Mouse (Mus musculus) right cerebral cortex, postnatal 10 days (tissue): ENCODE results near the gene Cux2.

Source experiments
- DNase-seq, 2 experiments: peaks; one replicate each; pipeline ENCODE4 v3.0.0; 2021; ENCODE audit warnings: low spot score in 2 of 2

Cux2 gene

GRCm38 (mm10) chr5:121966940-121967339 lies 83.0 kb downstream of the Cux2 start:
- no peak for DNase-seq

GRCm38 (mm10) chr5:121962974-121963373 lies 86.9 kb downstream of the Cux2 start:
- peak; percentile 57 to 59 for DNase-seq

GRCm38 (mm10) chr5:121962359-121962758 lies 87.5 kb downstream of the Cux2 start:
- no peak for DNase-seq

- DNase-seq: no peak
Measured at GRCm38 (mm10) chr5:121961256-121961655, 88.6 kb downstream of the Cux2 start.

GRCm38 (mm10) chr5:121959688-121960087 lies 90.2 kb downstream of the Cux2 start:
- peak; percentile 69 to 72 for DNase-seq

GRCm38 (mm10) chr5:121958551-121958950 lies 91.4 kb downstream of the Cux2 start:
- DNase-seq: no peak

GRCm38 (mm10) chr5:121955806-121956205 lies 94.1 kb downstream of the Cux2 start:
- no peak for DNase-seq

GRCm38 (mm10) chr5:121950175-121950574 lies 99.7 kb downstream of the Cux2 start:
- no peak for DNase-seq

- DNase-seq: no peak
Measured at GRCm38 (mm10) chr5:121949050-121949443, 100.9 kb downstream of the Cux2 start.

GRCm38 (mm10) chr5:121948302-121949049 lies 101.4 kb downstream of the Cux2 start:
- peak; percentile 76 to 77 for DNase-seq

GRCm38 (mm10) chr5:121946657-121947245 lies 103.2 kb downstream of the Cux2 start:
- no peak for DNase-seq

- DNase-seq: no peak
Measured at GRCm38 (mm10) chr5:121945819-121946218, 104.1 kb downstream of the Cux2 start.

GRCm38 (mm10) chr5:121944021-121944790 lies 105.7 kb downstream of the Cux2 start:
- no peak for DNase-seq

GRCm38 (mm10) chr5:121943472-121943871 lies 106.4 kb downstream of the Cux2 start:
- no peak for DNase-seq

GRCm38 (mm10) chr5:121938065-121938849 lies 111.6 kb downstream of the Cux2 start:
- no peak for DNase-seq

GRCm38 (mm10) chr5:121930261-121930660 lies 119.6 kb downstream of the Cux2 start:
- DNase-seq: no peak

GRCm38 (mm10) chr5:121928362-121929000 lies 121.4 kb downstream of the Cux2 start:
- peak; percentile 47 to 68 for DNase-seq

- no peak for DNase-seq
Measured at GRCm38 (mm10) chr5:121926543-121926814, 123.4 kb downstream of the Cux2 start.

GRCm38 (mm10) chr5:121925751-121926542 lies 124.0 kb downstream of the Cux2 start:
- no peak for DNase-seq

GRCm38 (mm10) chr5:121925291-121925690 lies 124.6 kb downstream of the Cux2 start:
- DNase-seq: peak; percentile 75 to 78

GRCm38 (mm10) chr5:121924423-121924822 lies 125.5 kb downstream of the Cux2 start:
- no peak for DNase-seq
